Mouse (Mus musculus) induced T-regulatory cell, adult 2 months (primary cell): Measurements from ENCODE around the gene Cnih3.

Source experiments
- DNase-seq: peaks from one replicate; pipeline ENCODE4 v3.0.0-alpha.2; 2012; ENCODE audit warnings: low read depth

The Cnih3 gene

GRCm38 (mm10) chr1:181453106-181453505, 100.7 kb downstream of the Cnih3 start:
- DNase-seq = no peak

GRCm38 (mm10) chr1:181456911-181457310, 104.5 kb downstream of the Cnih3 start:
- no peak for DNase-seq

DNA sequence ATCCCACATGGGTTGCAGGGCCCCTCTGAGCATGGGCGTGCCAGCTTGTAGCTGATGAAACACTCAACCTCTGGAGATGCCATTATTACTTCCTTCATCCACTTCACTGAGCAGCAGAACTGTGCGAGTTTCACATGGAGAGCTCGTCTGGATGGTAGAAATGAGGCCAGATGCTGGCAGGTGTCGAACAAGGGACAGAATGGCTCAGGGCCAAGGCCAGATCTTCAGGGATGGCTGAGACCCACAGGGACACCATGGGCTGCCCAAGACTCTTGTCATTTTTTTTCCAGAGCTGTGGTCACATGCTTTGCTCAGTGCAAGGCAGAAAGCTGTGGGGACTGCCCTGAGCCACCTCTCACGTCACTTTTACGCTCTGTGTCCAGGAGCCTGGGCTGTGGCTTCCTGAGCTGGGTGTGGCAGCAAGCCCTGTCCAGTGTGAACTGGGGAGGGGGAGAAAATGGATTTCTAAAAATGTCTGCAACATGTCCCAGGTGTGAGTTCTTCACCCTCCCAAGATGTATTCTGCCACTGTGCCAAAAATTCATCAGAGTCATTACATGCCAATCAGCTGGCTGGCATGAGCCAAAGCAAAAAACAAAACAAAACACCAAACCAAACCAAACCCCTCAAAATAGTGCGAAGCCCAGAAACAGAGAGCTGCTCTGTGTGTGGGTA, 107.1 kb downstream of the Cnih3 start:
- DNase-seq = no peak

- DNase-seq = no peak
Measured at GRCm38 (mm10) chr1:181460283-181460682, 107.9 kb downstream of the Cnih3 start.

DNA sequence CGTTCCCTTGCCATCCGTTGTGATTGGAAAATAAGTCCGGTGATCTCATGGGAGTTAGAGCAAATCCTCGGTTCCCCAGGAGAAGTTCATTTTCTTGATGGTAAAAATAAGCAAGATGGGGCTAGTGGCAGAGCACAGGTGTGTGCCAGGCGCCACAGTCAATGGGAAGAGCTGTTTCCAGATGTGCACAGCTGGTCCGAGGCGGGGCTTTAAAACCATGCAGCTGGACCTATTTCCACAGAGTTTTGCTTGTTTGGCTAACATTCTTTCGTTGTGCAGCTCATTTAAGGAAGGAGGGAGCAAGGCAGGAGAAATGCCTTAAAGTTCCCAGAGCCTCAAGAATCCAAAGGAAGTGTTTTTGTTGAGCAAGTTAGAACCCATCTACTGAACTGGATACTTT, 109.1 kb downstream of the Cnih3 start:
- no peak for DNase-seq

GRCm38 (mm10) chr1:181462051-181462905, 109.8 kb downstream of the Cnih3 start:
- no peak for DNase-seq

GRCm38 (mm10) chr1:181462906-181463179, 110.4 kb downstream of the Cnih3 start:
- DNase-seq = no peak

DNA sequence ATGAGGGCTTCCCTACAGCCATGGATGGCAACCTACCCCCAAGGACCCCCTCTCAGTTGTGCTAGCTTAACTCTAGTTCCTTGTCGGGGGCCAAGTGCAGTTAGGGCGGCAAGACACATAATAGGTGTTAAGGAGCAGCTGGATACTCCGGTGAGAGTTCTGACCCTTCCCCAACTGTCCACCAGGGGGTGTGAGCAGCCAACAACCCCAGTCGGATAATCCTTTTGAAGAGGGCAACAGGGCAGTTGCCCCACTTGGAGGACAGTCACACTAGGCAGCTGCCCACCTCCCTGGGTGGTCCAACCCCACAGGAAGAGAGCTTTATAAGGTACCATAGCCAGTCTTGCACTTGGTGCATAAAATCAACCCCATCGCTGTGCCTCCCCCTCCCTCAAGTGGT, 112.6 kb downstream of the Cnih3 start:
- DNase-seq = peak; percentile 39

GRCm38 (mm10) chr1:181466040-181466439, 113.6 kb downstream of the Cnih3 start:
- DNase-seq = no peak

DNA sequence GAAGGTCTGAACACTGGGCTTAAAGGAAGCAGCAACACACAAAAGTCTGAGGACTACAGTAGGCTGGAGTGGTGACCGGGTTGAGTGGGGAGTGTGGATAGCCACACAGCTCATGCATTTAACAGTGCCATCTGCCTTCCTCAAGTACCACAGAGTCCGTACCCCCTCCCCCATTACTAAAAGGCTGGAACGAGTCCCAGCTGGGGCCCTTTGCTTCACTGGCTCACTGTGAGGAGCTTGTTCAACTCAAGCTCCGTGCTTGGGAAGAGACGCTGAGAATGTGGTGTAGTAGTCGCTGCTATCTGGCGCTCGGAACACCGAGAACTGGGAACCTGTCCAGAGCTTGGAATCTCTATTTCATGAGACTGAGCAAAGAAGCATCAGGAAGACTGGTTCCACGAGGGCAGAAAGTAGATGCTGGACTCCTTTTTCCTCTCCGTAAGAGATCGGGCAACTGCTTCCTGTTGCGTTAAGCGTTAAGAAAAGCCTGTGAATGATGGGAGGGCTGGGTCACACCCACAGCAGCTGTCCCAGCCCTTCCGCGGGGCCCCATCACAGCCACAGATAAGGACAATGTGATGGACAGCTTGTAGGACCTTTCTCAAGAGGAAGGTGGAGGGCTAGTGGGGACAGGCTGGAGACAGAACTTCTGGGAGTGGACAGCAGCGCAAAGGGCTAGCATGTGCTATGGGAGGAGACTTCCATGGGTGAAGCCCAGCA, 114.3 kb downstream of the Cnih3 start:
- DNase-seq = no peak

- DNase-seq = no peak
Measured at GRCm38 (mm10) chr1:181467321-181467670, 114.9 kb downstream of the Cnih3 start.

DNA sequence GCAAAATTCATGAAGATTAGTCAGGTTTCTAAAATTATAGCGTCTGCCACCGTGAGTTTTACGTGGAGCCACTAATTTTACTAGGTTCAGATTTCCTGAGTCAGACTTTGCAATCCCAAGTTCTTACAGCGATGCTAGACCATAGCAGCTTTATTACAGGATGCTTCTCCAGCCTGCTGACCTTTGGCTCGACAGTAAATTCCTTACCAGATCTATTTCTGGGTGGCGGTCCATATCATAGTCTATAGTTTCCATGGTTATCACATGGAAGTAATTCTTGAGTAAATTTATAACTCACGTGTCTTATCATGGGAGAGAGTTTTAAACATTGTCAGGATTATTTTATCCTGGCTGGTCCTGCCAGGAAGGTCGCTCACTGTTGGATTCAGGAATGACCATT, 117.0 kb downstream of the Cnih3 start:
- DNase-seq = no peak

- no peak for DNase-seq
Measured at GRCm38 (mm10) chr1:181476141-181476540, 123.7 kb downstream of the Cnih3 start.

- DNase-seq = no peak
Measured at GRCm38 (mm10) chr1:181476557-181476956, 124.1 kb downstream of the Cnih3 start.

GRCm38 (mm10) chr1:181484696-181485095, 132.3 kb downstream of the Cnih3 start:
- no peak for DNase-seq

DNA sequence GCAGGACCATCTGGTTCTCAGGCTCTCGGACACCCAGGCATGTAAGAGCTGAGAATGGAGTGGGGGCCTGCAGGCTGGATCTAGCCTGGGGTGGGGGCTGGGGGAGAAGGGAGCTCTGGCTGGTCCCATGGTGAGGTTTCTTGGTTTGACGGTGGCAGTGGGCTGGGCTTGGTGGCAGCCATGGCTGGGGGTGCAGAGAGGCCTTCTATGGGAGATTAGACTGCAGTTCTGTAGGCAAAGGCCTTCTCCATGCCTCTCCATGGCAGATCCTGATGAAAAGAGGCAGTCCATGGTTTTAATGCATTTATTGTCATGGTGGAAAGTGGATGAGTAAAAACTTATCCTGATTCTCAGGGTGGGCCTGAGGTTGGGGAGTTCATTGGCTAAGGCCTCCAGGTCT, 151.0 kb downstream of the Cnih3 start:
- DNase-seq = no peak

GRCm38 (mm10) chr1:181505367-181505766, 152.9 kb downstream of the Cnih3 start:
- no peak for DNase-seq
